Mouse (Mus musculus): ENCODE results near the gene Cerkl. TPM values are rescaled to one million over a fixed set of nuclear protein-coding genes. Genes with fewer than 3 reads are reported as not detected.

The Cerkl gene
- polyA plus RNA-seq, 1 experiment, result 0.30 TPM

GRCm38 (mm10) chr2:79315108-79315507 is 141.5 kb downstream of the Cerkl start:
- Histone ChIP-seq H3K27me3 (ENCODE audit: control insufficient read depth, insufficient read depth, low read length) (no peaks in the 10 kb centered on the region), H3K27ac (ENCODE audit: insufficient read depth, low read depth, low read length) (no peak overlapping the region), H3K4me1 (ENCODE audit: control insufficient read depth, insufficient read depth, insufficient read length, low read length) (no peaks in the 10 kb centered on the region), H3K4me3 (ENCODE audit: low read depth, low read length) (no peak overlapping the region), H3K36me3 (ENCODE audit: control insufficient read depth, insufficient read depth, low read length) (no peaks in the 10 kb centered on the region)
- WGBS, result 86% methylated on average over 4 of the region's 4 CpGs
- no peak for TF ChIP-seq CTCF (IDR thresholded peaks at IDR 0.05; ENCODE audit: extremely low read depth, insufficient read length, insufficient replicate concordance, low read depth, low read length)
- TF ChIP-seq POLR2A (IDR thresholded peaks at IDR 0.05; ENCODE audit: low read depth, low read length), result no peak

DNA sequence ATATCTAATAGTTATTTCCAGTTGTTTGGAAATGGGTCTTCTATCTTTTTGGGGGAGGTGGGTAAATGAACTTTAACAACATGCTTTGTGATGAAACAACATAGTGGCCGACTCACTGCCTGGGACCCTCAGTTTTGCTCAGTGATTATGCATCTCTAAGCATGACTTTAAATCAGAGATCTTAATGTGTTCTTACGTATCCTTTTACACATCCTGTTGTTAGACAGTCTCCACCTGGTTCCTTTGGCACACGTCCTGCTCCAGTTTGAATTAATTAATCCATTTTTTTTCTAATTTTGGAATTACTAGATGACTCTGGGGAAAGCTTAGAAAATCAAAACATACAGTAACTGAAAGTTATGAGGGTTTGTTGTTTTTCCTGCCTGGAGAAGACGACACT is 144.1 kb downstream of the Cerkl start:
- Histone ChIP-seq H3K27ac (ENCODE audit: insufficient read depth, low read depth, low read length) (no peak overlapping the region), H3K36me3 (ENCODE audit: control insufficient read depth, insufficient read depth, low read length) (no peaks in the 10 kb centered on the region; the same call in 1 of the 2 replicates), H3K4me3 (ENCODE audit: low read depth, low read length) (no peak overlapping the region), H3K4me1 (ENCODE audit: control insufficient read depth, insufficient read depth, insufficient read length, low read length) (no peaks in the 10 kb centered on the region), H3K27me3 (ENCODE audit: control insufficient read depth, insufficient read depth, low read length) (no peaks in the 10 kb centered on the region)
- WGBS, result 74% methylated on average over 4 of the region's 4 CpGs
- TF ChIP-seq CTCF (IDR thresholded peaks at IDR 0.05; ENCODE audit: extremely low read depth, insufficient read length, insufficient replicate concordance, low read depth, low read length) (no peak), POLR2A (IDR thresholded peaks at IDR 0.05; ENCODE audit: low read depth, low read length) (no peak)

DNA sequence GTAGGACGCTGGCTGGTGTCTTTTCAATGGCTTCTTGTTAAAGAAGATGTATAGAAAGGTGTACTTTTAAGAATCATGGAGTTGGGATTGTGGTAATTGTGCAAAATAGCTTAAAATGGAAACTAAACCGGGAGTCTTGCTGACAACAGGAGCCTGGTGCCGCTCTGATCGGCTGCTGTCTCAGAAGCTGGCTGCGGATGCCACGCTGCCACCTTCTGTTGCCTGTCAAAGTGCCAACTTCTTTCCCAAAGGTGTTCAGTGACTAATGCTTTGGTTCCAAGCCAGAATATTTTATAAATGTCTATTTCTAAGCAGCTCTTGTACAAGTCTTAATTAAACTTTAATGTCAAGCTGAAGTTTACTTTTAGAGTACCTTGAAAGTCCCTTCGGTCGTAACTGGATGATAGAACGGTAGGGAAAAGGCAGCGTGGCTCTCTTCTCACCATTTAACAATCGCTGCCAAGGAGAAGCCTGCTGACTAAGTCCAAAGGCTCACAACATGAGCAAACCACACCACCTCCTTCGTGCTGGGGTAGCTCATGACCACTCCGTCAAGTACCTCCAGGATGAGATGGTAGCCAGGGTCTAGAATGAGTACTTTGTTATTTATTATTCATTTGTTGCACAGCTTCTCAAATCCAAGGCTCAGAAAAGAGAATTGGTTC is 147.0 kb downstream of the Cerkl start:
- Histone ChIP-seq H3K36me3 (ENCODE audit: control insufficient read depth, insufficient read depth, low read length) (no peaks in the 10 kb centered on the region; the same call in 1 of the 2 replicates), H3K27ac (ENCODE audit: insufficient read depth, low read depth, low read length) (no peak overlapping the region), H3K27me3 (ENCODE audit: control insufficient read depth, insufficient read depth, low read length) (no peaks in the 10 kb centered on the region), H3K4me1 (ENCODE audit: control insufficient read depth, insufficient read depth, insufficient read length, low read length) (no peaks in the 10 kb centered on the region), H3K4me3 (ENCODE audit: low read depth, low read length) (no peak overlapping the region)
- 85% methylated on average over 13 of the region's 13 CpGs for WGBS
- TF ChIP-seq POLR2A (IDR thresholded peaks at IDR 0.05; ENCODE audit: low read depth, low read length), result no peak
- no peak for TF ChIP-seq CTCF (IDR thresholded peaks at IDR 0.05; ENCODE audit: extremely low read depth, insufficient read length, insufficient replicate concordance, low read depth, low read length)

- Histone ChIP-seq H3K27ac (ENCODE audit: insufficient read depth, low read depth, low read length) (no peak overlapping the region), H3K36me3 (ENCODE audit: control insufficient read depth, insufficient read depth, low read length) (no peaks in the 10 kb centered on the region; the same call in 1 of the 2 replicates), H3K4me1 (ENCODE audit: control insufficient read depth, insufficient read depth, insufficient read length, low read length) (no peaks in the 10 kb centered on the region), H3K4me3 (ENCODE audit: low read depth, low read length) (no peak overlapping the region), H3K27me3 (ENCODE audit: control insufficient read depth, insufficient read depth, low read length) (no peaks in the 10 kb centered on the region)
- 80% methylated on average over 4 of the region's 4 CpGs for WGBS
- no peak for TF ChIP-seq POLR2A (IDR thresholded peaks at IDR 0.05; ENCODE audit: low read depth, low read length)
- no peak for TF ChIP-seq CTCF (IDR thresholded peaks at IDR 0.05; ENCODE audit: extremely low read depth, insufficient read length, insufficient replicate concordance, low read depth, low read length)
Observed at GRCm38 (mm10) chr2:79307549-79307948, 149.0 kb downstream of the Cerkl start.

GRCm38 (mm10) chr2:79302398-79302797 is 154.2 kb downstream of the Cerkl start:
- H3K27ac ChIP-seq (ENCODE audit: insufficient read depth, low read depth, low read length), result no peak overlapping the region
- H3K27me3 ChIP-seq (ENCODE audit: control insufficient read depth, insufficient read depth, low read length), result no peaks in the 10 kb centered on the region
- H3K4me3 ChIP-seq (ENCODE audit: low read depth, low read length), result no peak overlapping the region
- H3K36me3 ChIP-seq (ENCODE audit: control insufficient read depth, insufficient read depth, low read length), result no peaks in the 10 kb centered on the region
- no peak for TF ChIP-seq POLR2A (IDR thresholded peaks at IDR 0.05; ENCODE audit: low read depth, low read length)
- no peak for TF ChIP-seq CTCF (IDR thresholded peaks at IDR 0.05; ENCODE audit: extremely low read depth, insufficient read length, insufficient replicate concordance, low read depth, low read length)
- H3K4me1 ChIP-seq (ENCODE audit: control insufficient read depth, insufficient read depth, insufficient read length, low read length), result no peaks in the 10 kb centered on the region

- no peak overlapping the region for H3K4me3 ChIP-seq (ENCODE audit: low read depth, low read length)
- TF ChIP-seq POLR2A (IDR thresholded peaks at IDR 0.05; ENCODE audit: low read depth, low read length) (no peak), CTCF (IDR thresholded peaks at IDR 0.05; ENCODE audit: extremely low read depth, insufficient read length, insufficient replicate concordance, low read depth, low read length) (no peak)
- no peak overlapping the region for H3K27ac ChIP-seq (ENCODE audit: insufficient read depth, low read depth, low read length)
- no peaks in the 10 kb centered on the region for H3K27me3 ChIP-seq (ENCODE audit: control insufficient read depth, insufficient read depth, low read length)
- 74% methylated on average over 6 of the region's 6 CpGs for WGBS
- H3K4me1 ChIP-seq (ENCODE audit: control insufficient read depth, insufficient read depth, insufficient read length, low read length), result no peaks in the 10 kb centered on the region
- H3K36me3 ChIP-seq (ENCODE audit: control insufficient read depth, insufficient read depth, low read length), result peaks cover 4% of the 10 kb centered on the region; the same call in 1 of the 2 replicates
Observed at GRCm38 (mm10) chr2:79292431-79292830, 164.2 kb downstream of the Cerkl start.

GRCm38 (mm10) chr2:79291922-79292321 is 164.7 kb downstream of the Cerkl start:
- Histone ChIP-seq H3K36me3 (ENCODE audit: control insufficient read depth, insufficient read depth, low read length) (peaks cover 4% of the 10 kb centered on the region; the same call in 1 of the 2 replicates), H3K27me3 (ENCODE audit: control insufficient read depth, insufficient read depth, low read length) (no peaks in the 10 kb centered on the region), H3K4me3 (ENCODE audit: low read depth, low read length) (no peak overlapping the region), H3K4me1 (ENCODE audit: control insufficient read depth, insufficient read depth, insufficient read length, low read length) (no peaks in the 10 kb centered on the region), H3K27ac (ENCODE audit: insufficient read depth, low read depth, low read length) (no peak overlapping the region)
- WGBS, result 82% methylated on average over 8 of the region's 8 CpGs
- TF ChIP-seq POLR2A (IDR thresholded peaks at IDR 0.05; ENCODE audit: low read depth, low read length) (no peak), CTCF (IDR thresholded peaks at IDR 0.05; ENCODE audit: extremely low read depth, insufficient read length, insufficient replicate concordance, low read depth, low read length) (no peak)
